Mouse (Mus musculus) bone marrow macrophage, adult 2 months (primary cell): ENCODE results near the gene Nutf2.

Experiments
- CTCF ChIP-seq: IDR thresholded peaks from 2 replicates; pipeline ENCODE4 v1.5.1; 2012; ENCODE audit warnings: low read depth, mild to moderate bottlenecking, low read length, moderate library complexity
- POLR2A ChIP-seq: IDR thresholded peaks from 2 replicates; pipeline ENCODE4 v1.6.1; 2012; ENCODE audit warnings: mild to moderate bottlenecking, low read depth, low read length, borderline replicate concordance

DNA sequence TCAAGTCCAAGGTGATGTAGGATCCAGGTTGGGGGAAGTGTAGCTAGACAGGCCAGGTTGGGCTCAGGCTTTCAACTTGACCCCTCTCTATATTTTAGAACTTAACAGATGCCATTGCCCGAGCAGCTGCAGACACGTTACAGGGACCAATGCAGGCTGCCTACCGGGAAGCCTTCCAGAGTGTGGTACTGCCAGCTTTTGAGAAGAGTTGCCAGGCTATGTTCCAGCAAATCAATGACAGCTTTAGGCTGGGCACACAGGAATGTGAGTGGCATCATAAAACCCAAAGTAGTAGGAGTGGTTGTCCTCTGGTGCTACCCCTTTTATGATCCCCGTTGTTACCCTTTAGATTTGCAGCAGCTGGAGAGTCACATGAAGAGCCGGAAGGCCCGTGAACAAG is 30.5 kb downstream of the Nutf2 start:
- TF ChIP-seq CTCF (no peak), POLR2A (no peak)
